Mouse (Mus musculus) liver, adult 2 months (tissue): ENCODE measurements around the gene Dusp5. TPM values are rescaled to one million over a fixed set of nuclear protein-coding genes. Genes with fewer than 3 reads are reported as not detected.
"Not testable (repeated sequence)": the region's sequence is repeated elsewhere in the genome, so short reads cannot be mapped to it uniquely, and the experiment has no call there.

ENCODE experiments used
- DNase-seq: peaks from one replicate; pipeline ENCODE4 v3.0.0-alpha.2; 2011; ENCODE audit warnings: low read depth, low spot score; ENCODE audit errors: extremely low read depth
- H3K27ac ChIP-seq: fragments of 200-500 bp; replicated peaks from 2 replicates; pipeline ENCODE4 v1.5.1; 2012; ENCODE audit warnings: low read depth, mild to moderate bottlenecking, control low read depth, inconsistent platforms, low read length; ENCODE audit not compliant: insufficient read depth
- H3K27me3 ChIP-seq: fragments of 200-500 bp; 2 replicates; pipeline ENCODE4 v1.6.1; 2012; ENCODE audit warnings: mild to moderate bottlenecking, moderate library complexity, low read length, inconsistent platforms; ENCODE audit not compliant: control insufficient read depth, insufficient read depth
- H3K36me3 ChIP-seq: fragments of 200-500 bp; 2 replicates; pipeline ENCODE4 v1.6.1; 2012; ENCODE audit warnings: low read length, inconsistent platforms; ENCODE audit not compliant: control insufficient read depth, insufficient read depth
- H3K4me1 ChIP-seq: fragments of 200-500 bp; 2 replicates; pipeline ENCODE4 v1.6.1; 2011; ENCODE audit warnings: low read length; ENCODE audit not compliant: control insufficient read depth, insufficient read depth
- H3K4me3 ChIP-seq: fragments of 200-500 bp; 2 replicates; pipeline ENCODE4 v1.5.1; 2011; ENCODE audit warnings: low read depth, mild to moderate bottlenecking, control low read depth, low read length, moderate library complexity; ENCODE audit not compliant: insufficient read depth
- H3K79me2 ChIP-seq: fragments of 200-500 bp; 2 replicates; pipeline ENCODE4 v1.6.1; 2012; ENCODE audit warnings: inconsistent platforms, mild to moderate bottlenecking, low read length, moderate library complexity; ENCODE audit not compliant: control insufficient read depth, insufficient read depth
- H3K9ac ChIP-seq: fragments of 200-500 bp; 2 replicates; pipeline ENCODE4 v1.6.1; 2012; ENCODE audit warnings: low read depth, mild to moderate bottlenecking, control low read depth, inconsistent platforms, low read length
- CTCF ChIP-seq: fragments of 200-500 bp; IDR thresholded peaks from 2 replicates; pipeline ENCODE4 v1.5.1; 2011; ENCODE audit warnings: low read depth, low read length, control low read depth
- POLR2A ChIP-seq: fragments of 200-500 bp; IDR thresholded peaks from 2 replicates; pipeline ENCODE4 v1.6.1; 2011; ENCODE audit warnings: low read length, control low read depth; ENCODE audit not compliant: insufficient read depth; ENCODE audit errors: extremely low read depth
- WGBS: fragments of 180-500 bp; shearing (Covaris S2); methylation state at CpG from one replicate; pipeline ENCODE4 v1.1.7; 2018; 5-methylcytosine and 5-hydroxymethylcytosine counted together
- polyA plus RNA-seq: library from polyadenylated mRNA; depleted of rRNA; stranded (reverse); fragments of >200 nt; gene quantifications from 2 replicates; pipeline ENCODE4 v1.2.3, GENCODE M21; 2012
- total RNA-seq: library from RNA; depleted of rRNA; stranded (reverse); fragments of >200 nt; gene quantifications from 2 replicates; pipeline ENCODE4 v1.2.3, GENCODE M21; 2014

Dusp5 gene
- total and polyA plus RNA-seq, 2 experiments, result 0.18 to 1.2 TPM

GRCm38 (mm10) chr19:53499049-53499448 is 29.9 kb upstream of the Dusp5 start:
- WGBS, result 92% methylated on average over 8 of the region's 8 CpGs
- Histone ChIP-seq H3K79me2 (no peaks in the 10 kb centered on the region), H3K4me1 (no peaks in the 10 kb centered on the region), H3K27ac (no peak overlapping the region), H3K4me3 (no peak overlapping the region), H3K9ac (no peak overlapping the region), H3K27me3 (no peaks in the 10 kb centered on the region), H3K36me3 (no peaks in the 10 kb centered on the region)
- no peak for DNase-seq
- TF ChIP-seq POLR2A, result no peak
- no peak for TF ChIP-seq CTCF

DNA sequence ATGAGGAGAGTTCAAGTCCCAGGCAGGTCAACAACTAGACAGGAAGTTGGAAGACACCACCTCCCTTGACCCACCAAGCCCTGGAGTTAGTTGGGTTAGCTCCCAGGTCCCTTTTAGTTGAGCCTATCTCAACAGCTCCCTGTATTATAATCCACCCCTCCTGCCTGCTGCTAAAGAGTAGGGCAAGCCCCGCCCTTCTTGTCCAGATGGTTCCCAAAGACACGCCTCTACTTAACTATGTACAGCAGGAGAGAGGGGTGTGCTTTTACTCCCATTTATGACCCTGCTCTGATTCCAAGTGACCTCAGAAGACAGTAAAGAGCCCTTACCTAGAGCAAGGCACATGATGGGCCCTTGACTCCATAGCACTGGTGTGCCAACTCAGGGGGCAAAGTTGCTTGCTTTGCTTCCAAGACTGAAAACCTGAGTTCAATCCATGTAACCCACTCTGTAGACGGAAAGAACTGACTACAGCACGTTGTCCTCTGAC is 29.4 kb upstream of the Dusp5 start:
- no peak for DNase-seq
- TF ChIP-seq CTCF, result no peak
- no peak for TF ChIP-seq POLR2A
- no peaks in the 10 kb centered on the region for H3K79me2 ChIP-seq
- no peaks in the 10 kb centered on the region for H3K36me3 ChIP-seq
- H3K4me1 ChIP-seq, result no peaks in the 10 kb centered on the region
- H3K4me3 ChIP-seq, result no peak overlapping the region
- no peak overlapping the region for H3K9ac ChIP-seq
- WGBS, result 90% methylated on average over 4 of the region's 4 CpGs
- H3K27ac ChIP-seq, result no peak overlapping the region
- no peaks in the 10 kb centered on the region for H3K27me3 ChIP-seq

GRCm38 (mm10) chr19:53500298-53501006 is 28.5 kb upstream of the Dusp5 start:
- Histone ChIP-seq H3K4me3 (no peak overlapping the region), H3K27me3 (no peaks in the 10 kb centered on the region), H3K9ac (no peak overlapping the region), H3K4me1 (no peaks in the 10 kb centered on the region), H3K36me3 (no peaks in the 10 kb centered on the region), H3K79me2 (no peaks in the 10 kb centered on the region), H3K27ac (no peak overlapping the region)
- no peak for TF ChIP-seq POLR2A
- no peak for DNase-seq
- WGBS, result 44% methylated on average over 25 of the region's 25 CpGs

GRCm38 (mm10) chr19:53501239-53501638 is 27.7 kb upstream of the Dusp5 start:
- not testable (repeated sequence) for H3K79me2 ChIP-seq

DNA sequence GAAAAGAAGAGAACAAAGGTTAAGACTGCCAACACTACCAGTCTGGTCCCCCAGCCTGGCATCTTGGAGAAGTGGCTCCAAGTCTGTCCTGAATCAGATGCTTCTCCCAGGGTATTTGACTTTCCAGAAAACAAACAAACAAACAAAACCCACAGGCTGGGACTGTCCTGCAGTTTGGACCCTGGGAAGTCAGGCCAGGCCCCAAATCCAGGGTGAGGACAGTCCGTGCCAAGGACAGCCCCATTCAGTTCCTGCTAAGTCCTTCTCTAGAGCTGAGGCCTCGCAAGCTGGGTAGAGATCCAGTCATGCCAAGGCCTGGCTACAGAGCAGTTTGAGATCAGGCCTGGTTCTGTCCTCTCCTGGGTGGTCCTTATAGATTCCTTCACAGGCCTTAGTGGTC is 27.1 kb upstream of the Dusp5 start:
- 93% methylated on average over 2 of the region's 2 CpGs for WGBS
- H3K4me1 ChIP-seq, result peaks cover 2% of the 10 kb centered on the region; the same call in 1 of the 2 replicates
- DNase-seq, result no peak

More at GRCm38 (mm10) chr19:53501239-53501638, 27.7 kb upstream of the Dusp5 start:
- not testable (repeated sequence) for H3K27me3 ChIP-seq, DNase-seq, H3K4me1 ChIP-seq, H3K4me3 ChIP-seq, H3K9ac ChIP-seq, H3K27ac ChIP-seq, H3K36me3 ChIP-seq
- WGBS, result 91% methylated on average over 7 of the region's 7 CpGs

DNA sequence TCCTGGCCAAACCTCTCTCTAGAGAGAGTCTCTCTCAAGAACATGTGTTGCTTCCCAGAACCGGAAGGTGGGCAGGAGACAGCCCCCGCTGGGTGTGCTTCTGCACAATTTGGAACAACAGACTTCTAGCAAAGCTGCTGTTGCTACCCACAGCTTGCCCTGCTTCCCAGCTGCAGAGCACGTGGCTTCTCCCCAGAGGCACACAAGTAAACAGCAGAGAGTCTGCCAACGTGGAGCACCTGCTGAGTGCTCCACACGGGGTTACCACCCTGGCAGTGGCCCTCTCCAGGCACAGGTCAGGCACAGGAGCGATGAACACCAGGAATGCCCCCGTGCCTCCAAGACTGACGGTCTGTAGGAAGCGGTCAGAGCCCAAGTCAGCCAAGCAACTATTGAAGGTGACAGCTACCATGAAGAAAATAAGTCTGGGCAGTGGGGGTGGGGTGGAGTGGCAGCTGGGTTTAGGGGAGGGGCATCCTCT is 26.0 kb upstream of the Dusp5 start:
- DNase-seq, result no peak
- 77% methylated on average over 9 of the region's 9 CpGs for WGBS
- no peaks in the 10 kb centered on the region for H3K36me3 ChIP-seq
- peaks cover 2% of the 10 kb centered on the region; the same call in 1 of the 2 replicates for H3K4me1 ChIP-seq
- no peaks in the 10 kb centered on the region for H3K79me2 ChIP-seq
- H3K4me3 ChIP-seq, result no peak overlapping the region
- no peaks in the 10 kb centered on the region for H3K27me3 ChIP-seq
- no peak for TF ChIP-seq CTCF
- TF ChIP-seq POLR2A, result no peak
- H3K9ac ChIP-seq, result no peak overlapping the region
- H3K27ac ChIP-seq, result no peak overlapping the region

More for the DNA sequence above, 27.1 kb upstream of the Dusp5 start:
- no peak overlapping the region for H3K9ac ChIP-seq
- no peaks in the 10 kb centered on the region for H3K27me3 ChIP-seq
- H3K79me2 ChIP-seq, result no peaks in the 10 kb centered on the region
- H3K4me3 ChIP-seq, result no peak overlapping the region
- no peaks in the 10 kb centered on the region for H3K36me3 ChIP-seq
- TF ChIP-seq CTCF (no peak), POLR2A (no peak)
- H3K27ac ChIP-seq, result no peak overlapping the region
